Mouse (Mus musculus) brain, embryonic 14.5 days (tissue): ENCODE data around the gene Wdr45.

Experiments used
- CTCF ChIP-seq: fragments of 200-500 bp; IDR thresholded peaks from 2 replicates; pipeline ENCODE4 v1.5.1; 2012; ENCODE audit warnings: inconsistent platforms, mild to moderate bottlenecking, moderate library complexity, borderline replicate concordance; ENCODE audit not compliant: insufficient read depth, insufficient read length; ENCODE audit errors: extremely low read depth
- POLR2A ChIP-seq: fragments of 200-500 bp; IDR thresholded peaks from 2 replicates; pipeline ENCODE4 v1.6.1; 2012; ENCODE audit warnings: mild to moderate bottlenecking, inconsistent platforms, borderline replicate concordance; ENCODE audit not compliant: poor library complexity, insufficient read depth, insufficient read length, severe bottlenecking; ENCODE audit errors: extremely low read depth

DNA sequence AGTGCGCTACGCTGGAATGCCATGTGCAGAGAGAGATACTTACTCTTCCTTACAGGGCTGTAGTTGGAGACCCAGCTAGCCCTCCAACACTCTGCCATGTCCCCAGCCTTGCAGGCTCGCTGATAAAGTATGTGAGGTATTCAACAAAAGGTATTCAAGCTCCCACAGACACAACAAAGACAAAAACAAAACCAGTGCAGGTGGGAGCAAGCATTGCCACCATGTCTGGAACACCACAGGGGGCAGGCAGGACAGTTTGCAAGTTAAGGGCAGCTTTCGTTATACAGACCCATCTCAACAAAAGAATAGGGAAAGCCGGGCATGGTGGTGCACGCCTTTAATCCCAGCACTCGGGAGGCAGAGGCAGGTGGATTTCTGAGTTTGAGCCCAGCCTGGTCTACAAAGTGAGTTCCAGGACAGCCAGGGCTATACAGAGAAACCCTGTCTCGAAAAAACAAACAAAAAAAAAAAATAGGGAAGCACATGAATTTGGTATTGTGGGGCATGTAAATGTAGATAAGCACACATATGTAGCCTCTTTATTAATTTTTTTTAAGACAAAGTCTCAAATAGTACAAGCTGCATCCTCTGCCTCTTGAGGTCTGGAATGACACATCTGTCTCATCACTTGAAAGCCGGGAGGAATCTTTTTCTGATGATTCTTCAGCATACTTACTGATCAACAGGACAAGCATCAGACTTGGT, 61.5 kb downstream of the Wdr45 start:
- TF ChIP-seq CTCF (no peak), POLR2A (no peak)
